Mouse (Mus musculus) gonadal fat pad, adult 2 months (tissue): ENCODE data around the gene Babam2. TPM values are rescaled to one million over a fixed set of nuclear protein-coding genes. Genes with fewer than 3 reads are reported as not detected.
"Not testable (repeated sequence)": the region's sequence is repeated elsewhere in the genome, so short reads cannot be mapped to it uniquely, and the experiment has no call there.

Experiments used
- DNase-seq: peaks from one replicate; pipeline ENCODE4 v3.0.0-alpha.2; 2012; ENCODE audit warnings: low read depth
- polyA plus RNA-seq: library from polyadenylated mRNA; depleted of rRNA; stranded (reverse); fragments of >200 nt; gene quantifications from 2 replicates; pipeline ENCODE4 v1.2.3, GENCODE M21; 2012

Gene Babam2
- polyA plus RNA-seq, 1 experiment, result 49.9 TPM

GRCm38 (mm10) chr5:31829588-31829987 is 132.1 kb downstream of the Babam2 start:
- no peak for DNase-seq

GRCm38 (mm10) chr5:31831587-31831986 is 134.1 kb downstream of the Babam2 start:
- DNase-seq, result no peak

- DNase-seq, result no peak
These were observed 138.2 kb downstream of the Babam2 start for GRCm38 (mm10) chr5:31835691-31836090.

- DNase-seq, result no peak
These were observed 142.5 kb downstream of the Babam2 start for GRCm38 (mm10) chr5:31839973-31840372.

DNA sequence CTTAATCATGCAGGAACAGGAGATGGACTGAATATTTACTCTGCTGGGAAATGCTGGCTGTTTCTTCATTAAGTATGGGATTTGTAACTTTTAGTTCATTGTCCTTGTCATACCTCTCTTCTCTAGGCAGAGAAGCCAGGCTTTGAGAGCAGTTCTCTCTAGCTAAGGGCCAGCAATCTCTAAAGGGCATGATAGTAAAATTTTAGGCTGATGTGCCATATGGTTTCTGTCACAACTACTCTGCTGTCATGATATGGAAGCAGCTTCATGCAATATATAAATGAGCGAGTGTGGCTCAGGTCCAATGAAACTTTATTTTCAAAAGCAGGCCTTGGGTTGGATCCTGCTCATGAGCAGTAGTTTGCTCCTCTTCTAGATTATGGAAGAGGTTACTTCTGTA is 142.9 kb downstream of the Babam2 start:
- no peak for DNase-seq

GRCm38 (mm10) chr5:31844856-31845255 is 147.4 kb downstream of the Babam2 start:
- no peak for DNase-seq

GRCm38 (mm10) chr5:31846971-31847370 is 149.5 kb downstream of the Babam2 start:
- no peak for DNase-seq

- no peak for DNase-seq
These were observed 151.5 kb downstream of the Babam2 start for GRCm38 (mm10) chr5:31848995-31849394.

DNA sequence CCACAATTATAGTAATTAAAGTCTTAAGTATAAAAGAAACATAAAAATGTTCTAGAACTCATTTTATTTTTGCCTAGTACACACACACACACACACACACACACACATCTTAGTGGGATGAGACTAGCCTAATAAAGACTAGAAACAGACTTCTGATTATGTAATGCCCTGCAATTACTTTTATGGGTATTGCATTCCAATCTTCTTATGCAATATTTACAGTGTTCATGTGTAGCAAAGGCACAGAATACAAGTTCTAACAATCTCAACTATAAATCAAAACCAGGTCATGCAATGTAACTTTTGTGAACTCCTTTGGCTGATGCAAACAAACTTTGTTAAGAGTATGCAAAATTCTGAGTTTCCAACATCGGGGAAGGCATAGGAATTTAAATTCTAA is 155.3 kb downstream of the Babam2 start:
- DNase-seq, result peak; percentile 95

- DNase-seq, result no peak
These were observed 156.3 kb downstream of the Babam2 start for GRCm38 (mm10) chr5:31853831-31854230.

DNA sequence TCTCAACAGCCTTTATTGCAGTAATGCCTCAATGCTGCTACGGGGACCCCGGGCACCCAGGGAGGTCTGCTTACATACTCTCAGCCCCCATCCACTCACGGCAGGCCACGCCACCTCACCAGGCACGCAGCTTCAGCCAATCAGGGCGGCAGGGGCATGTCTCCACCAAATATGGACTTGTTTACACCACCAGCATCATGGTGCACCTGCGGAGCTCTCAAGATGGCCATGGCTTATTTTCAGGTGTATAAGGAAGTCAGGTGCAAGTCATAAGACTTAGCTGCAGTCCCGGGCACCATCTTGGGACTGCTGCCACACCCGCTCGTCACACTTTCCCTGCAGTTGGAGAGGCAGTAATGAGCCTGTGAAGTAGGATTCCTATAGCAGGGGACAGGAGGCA is 161.4 kb downstream of the Babam2 start:
- not testable (repeated sequence) for DNase-seq

- no peak for DNase-seq
These were observed 162.9 kb downstream of the Babam2 start for GRCm38 (mm10) chr5:31860426-31860825.

DNA sequence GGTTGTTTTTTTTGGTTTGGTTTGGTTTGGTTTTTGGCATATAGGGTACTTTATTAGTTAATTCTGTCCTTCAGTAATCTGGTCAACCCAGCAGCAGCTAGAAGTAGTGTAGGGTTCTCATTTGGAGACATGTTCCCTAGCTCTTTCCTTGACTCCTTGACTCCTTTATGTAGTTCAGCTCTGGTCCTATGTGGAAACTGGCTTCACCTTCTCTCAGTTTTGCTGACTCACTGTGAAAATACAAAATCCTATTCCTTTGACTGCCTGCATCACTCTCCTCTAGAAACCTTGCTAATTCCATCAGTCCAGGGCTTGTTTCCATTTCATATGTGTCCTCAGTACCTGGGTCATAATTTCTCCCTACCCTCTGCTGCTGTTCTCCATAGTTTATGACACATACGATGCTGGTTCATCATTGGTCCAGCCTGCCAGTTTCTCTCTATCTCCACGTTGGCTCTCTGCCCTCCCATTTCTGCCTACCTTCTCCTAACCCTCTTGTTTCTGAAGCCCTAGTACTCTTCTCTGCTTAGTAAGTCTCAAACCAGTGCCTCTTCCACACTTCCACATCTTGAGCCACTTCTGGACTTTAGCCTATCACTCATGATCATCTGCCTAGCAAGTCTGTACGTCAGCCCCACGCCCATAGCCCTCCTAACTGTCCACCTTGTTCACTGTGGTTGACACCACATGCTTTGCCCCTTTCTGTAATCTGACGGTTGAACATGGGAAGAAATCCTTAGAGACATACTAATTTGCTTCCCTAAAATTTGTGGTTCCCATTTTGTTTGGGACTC is 163.5 kb downstream of the Babam2 start:
- no peak for DNase-seq

DNA sequence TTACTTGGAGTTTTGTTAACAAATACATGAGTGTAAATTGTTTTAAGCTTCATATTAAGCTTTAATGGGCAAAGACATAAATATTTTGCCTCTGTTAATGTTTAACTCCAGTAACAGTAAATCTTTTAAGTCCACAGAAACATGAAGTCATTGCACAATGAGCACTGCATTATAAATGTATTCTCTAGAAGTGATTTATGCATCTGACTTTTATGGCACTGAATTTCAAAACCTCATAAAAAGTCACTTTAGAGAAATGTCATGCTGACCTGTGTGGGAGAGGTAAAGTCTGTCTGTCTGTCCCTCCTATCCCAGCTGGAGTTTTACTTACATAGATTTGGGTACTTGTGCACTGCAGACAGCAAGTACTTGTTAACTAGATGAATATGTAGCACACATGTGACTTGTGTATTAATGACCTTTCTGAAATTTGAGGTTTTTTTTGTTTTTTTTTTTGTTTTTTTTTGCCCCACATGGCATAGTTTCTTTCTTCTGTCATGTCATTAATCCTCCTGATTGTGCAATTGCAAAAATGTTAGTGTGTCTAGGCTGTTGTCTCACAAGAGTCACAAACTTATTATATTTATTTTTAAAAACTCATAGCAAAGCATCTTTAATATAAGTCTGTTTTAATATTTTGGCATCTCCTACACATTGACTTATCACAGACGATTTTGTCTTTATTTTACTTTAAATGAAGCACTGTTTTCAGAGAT is 165.4 kb downstream of the Babam2 start:
- peak; percentile 72 for DNase-seq

DNA sequence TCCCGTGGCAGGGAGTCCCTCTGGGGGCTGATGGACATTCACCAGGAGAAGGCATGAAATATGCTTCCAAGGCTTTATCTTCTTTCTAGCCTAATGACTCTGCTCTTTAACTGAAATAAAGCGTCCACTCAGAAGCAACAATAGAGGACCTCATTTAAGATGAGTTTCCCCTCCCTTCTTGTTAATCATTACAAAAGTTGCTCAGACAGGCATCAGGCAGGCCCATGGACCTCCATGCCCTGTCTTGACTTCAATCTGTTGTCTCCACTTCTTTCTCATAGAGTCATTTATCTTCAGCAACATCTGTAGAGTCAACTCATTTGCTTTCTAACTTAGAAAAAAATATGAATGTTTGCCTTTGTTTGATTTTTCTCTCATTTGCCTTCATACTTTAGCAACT is 166.6 kb downstream of the Babam2 start:
- DNase-seq, result no peak

DNA sequence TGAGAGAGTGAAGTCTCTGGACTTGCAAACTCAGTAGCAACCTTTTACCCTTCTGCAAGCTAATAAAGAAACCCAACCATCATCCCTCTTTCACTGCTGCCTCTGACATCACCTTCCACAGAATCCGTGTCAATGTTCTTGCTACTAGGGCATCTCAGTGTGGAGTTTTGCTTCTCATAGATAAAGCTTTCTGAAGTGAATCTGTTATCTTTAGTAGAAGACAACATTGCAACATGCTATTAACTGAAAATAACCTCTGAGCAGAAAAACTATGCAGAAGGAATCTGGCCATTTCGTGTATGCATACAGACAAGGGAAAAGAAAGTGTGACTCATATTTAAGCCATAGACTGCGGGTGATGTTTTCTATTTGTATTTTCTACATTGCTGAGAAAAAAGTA is 168.6 kb downstream of the Babam2 start:
- DNase-seq, result no peak

- no peak for DNase-seq
These were observed 173.5 kb downstream of the Babam2 start for GRCm38 (mm10) chr5:31870856-31871520.

GRCm38 (mm10) chr5:31873328-31873727 is 175.8 kb downstream of the Babam2 start:
- no peak for DNase-seq

- peak; percentile 58 for DNase-seq
These were observed 177.1 kb downstream of the Babam2 start for GRCm38 (mm10) chr5:31874543-31874942.

DNA sequence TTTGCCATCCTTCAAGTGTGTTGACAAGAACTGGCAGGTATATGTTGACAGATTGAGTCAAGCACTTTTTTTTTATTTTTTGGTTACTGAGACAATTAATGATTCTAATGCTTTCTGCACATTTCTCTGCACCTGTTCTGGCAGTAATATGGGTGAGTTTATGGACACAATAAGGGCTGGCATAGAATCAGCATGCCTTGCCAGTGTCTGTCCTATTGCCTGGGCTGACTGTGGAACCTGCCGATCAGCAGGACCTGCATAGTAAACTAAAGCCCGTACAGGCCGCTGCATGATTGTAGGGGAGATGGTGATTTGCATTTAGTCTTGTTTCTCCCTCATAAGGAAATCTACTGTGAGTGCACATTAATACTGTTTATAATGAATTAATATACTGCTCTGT is 178.0 kb downstream of the Babam2 start:
- no peak for DNase-seq

DNA sequence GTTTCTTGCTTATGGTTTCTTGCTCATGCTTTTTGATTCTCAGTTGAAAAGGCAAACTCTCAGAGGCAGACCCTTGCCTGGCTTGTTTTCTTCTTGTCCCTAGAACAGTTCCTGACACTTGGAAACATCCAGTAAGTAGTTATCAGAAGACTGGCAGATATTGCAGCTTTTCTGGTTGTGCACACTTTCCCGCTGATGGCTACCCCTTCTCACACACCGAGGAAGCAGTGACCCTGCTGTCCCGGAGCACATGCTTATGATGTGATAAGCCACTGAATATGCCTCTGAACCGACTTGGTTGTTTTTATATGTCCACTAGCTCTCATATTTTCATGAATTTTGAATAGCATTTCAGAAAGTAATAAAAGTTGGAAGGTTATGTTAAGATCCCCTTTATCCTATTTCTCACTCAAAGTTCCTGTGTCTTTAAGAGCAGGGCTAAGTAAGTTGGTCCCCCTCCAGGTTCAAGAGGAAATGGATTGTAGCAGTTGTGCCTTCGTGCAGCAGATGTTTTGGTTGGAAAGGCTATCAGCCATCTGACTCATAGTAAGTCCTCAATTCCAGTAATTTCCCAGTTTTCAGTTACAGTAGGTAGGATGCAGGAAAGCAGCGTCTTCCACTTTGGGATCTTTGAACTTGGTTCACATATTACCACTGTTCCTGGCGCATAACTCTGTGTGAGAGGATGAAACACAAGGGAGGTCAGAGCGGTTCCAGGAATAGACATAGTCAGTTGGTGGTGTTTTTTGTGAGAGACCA is 178.9 kb downstream of the Babam2 start:
- DNase-seq, result no peak

GRCm38 (mm10) chr5:31880457-31880856 is 183.0 kb downstream of the Babam2 start:
- DNase-seq, result no peak
